Mouse (Mus musculus): ENCODE measurements at regions not wholly inside any gene's neighbourhood (a gene's known extent, or its start where the extent isn't known, plus 50 kb on each side); places are given as distances from the start of the nearest gene placed in this dataset.
A peak's percentile ranks its signal among the peaks of the same experiment; 100 is the strongest.

- TF ChIP-seq POLR2A (IDR thresholded peaks at IDR 0.05; ENCODE audit: control insufficient read depth in 1 of 2, insufficient read depth in 1 of 2, low read depth in 1 of 2, low read length in 2 of 2, poor library complexity in 1 of 2) (no peak), GATA1 (IDR thresholded peaks at IDR 0.05; ENCODE audit: low read depth, low read length) (no peak), RCOR1 (IDR thresholded peaks at IDR 0.05; ENCODE audit: low read depth, low read length) (no peak), ETS1 (IDR thresholded peaks at IDR 0.05; ENCODE audit: low read depth, low read length) (no peak), CTCF (IDR thresholded peaks at IDR 0.05 in 2 of 3, conservative IDR thresholded peaks at IDR 0.05 in 1 of 3; ENCODE audit: control insufficient read depth in 1 of 3, insufficient read depth in 1 of 3, low read depth in 2 of 3, low read length in 3 of 3, poor library complexity in 1 of 3, severe bottlenecking in 1 of 3) (peak in 2 of 3 experiments; percentile 15 to 47; a peak in 3 of 6 replicates), MEF2A (IDR thresholded peaks at IDR 0.05; ENCODE audit: extremely low read depth, insufficient replicate concordance, low read depth, low read length, poor library complexity, severe bottlenecking) (no peak), NRF1 (IDR thresholded peaks at IDR 0.05; ENCODE audit: insufficient read depth, low read depth, low read length, poor library complexity, severe bottlenecking) (no peak), MXI1 (IDR thresholded peaks at IDR 0.05; ENCODE audit: low read depth, low read length) (no peak), TAL1 (IDR thresholded peaks at IDR 0.05; ENCODE audit: low read length) (no peak), EP300 (IDR thresholded peaks at IDR 0.05; ENCODE audit: low read depth in 1 of 2, low read length in 2 of 2) (no peak), MYC (IDR thresholded peaks at IDR 0.05; ENCODE audit: low read depth, low read length) (no peak), USF1 (IDR thresholded peaks at IDR 0.05; ENCODE audit: low read depth, low read length) (no peak)
Observed at GRCm38 (mm10) chr3:117061831-117062230, 93.0 kb upstream of the Palmd start.

All from MEL (cell line).